ENCODE assay signal across 11 mouse cellular contexts in the genomic region with DNA sequence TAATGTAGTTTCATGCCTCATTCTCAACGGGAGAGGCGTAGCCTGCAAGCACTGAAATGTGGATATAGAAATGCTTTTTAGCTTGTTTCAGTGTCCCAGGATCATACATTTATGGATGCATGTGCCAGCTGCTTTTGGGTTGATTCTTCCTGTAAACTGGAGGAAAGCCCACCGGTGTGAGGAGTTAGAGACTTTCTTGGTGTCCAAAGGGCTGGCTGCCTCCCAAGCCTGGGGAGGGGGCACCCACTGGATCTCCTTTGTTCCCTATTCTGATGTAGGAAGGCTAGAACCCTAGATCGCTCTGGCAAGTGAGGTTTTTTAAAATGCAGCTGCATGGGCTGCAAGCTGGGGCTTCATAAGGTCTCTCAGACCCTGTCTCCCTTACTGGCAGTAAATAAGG. TPM values are rescaled to one million over a fixed set of nuclear protein-coding genes. Genes with fewer than 3 reads are reported as not detected.
DNase-seq lines count a peak whose midpoint lies in the region; ATAC-seq and TF ChIP-seq lines count a peak whose summit lies in the region.
"Had no signal": no experiment of that assay in that cellular context is flagged by ENCODE, and none has a peak within 500 bp of the region (broad histone marks: within the 10 kb centered on the region; RNA-seq: fewer than 3 reads in every experiment).

No protein-coding gene starts in this region.

- peaks cover 98% of the 10 kb centered on the region for H3K4me1 ChIP-seq in forebrain, embryonic 10.5 days
- H3K4me1 ChIP-seq in intestine, embryonic 14.5 days (replicated peaks; ENCODE audit: control insufficient read depth, insufficient read depth, low read length), result peaks cover 61% of the 10 kb centered on the region
- H3K4me1 ChIP-seq in neural tube, embryonic 14.5 days (ENCODE audit: control insufficient read depth, insufficient read depth, low read length), result peaks cover 74% of the 10 kb centered on the region

- no peak for DNase-seq in layer of hippocampus, adult 2 months (ENCODE audit: low spot score in 2 of 2)
- DNase-seq in layer of hippocampus, adult 11-12 months (ENCODE audit: low spot score), result no peak
- DNase-seq in forebrain, embryonic 10.5 days (ENCODE audit: extremely low spot score, low spot score), result no peak
- no peak for DNase-seq in intestine, embryonic 14.5 days (ENCODE audit: low spot score)
- DNase-seq in adrenal gland, postnatal 25 days, result no peak
- DNase-seq in layer of hippocampus, postnatal 10 days (ENCODE audit: low spot score in 2 of 2), result no peak
- no peak for DNase-seq in spleen, adult 12 weeks (ENCODE audit: low spot score)
- DNase-seq: cerebellum, adult 18-20 months; right cerebral cortex, postnatal 14 days; thymus, postnatal 14 days had no signal

- no peak for TF ChIP-seq CTCF in layer of hippocampus, adult 2 months (conservative IDR thresholded peaks at IDR 0.05)

- H3K4me3 ChIP-seq in layer of hippocampus, adult 2 months, result peak overlapping the region; percentile 73
- H3K4me3 ChIP-seq in forebrain, embryonic 10.5 days, result peak overlapping the region; percentile 97
- H3K4me3 ChIP-seq in intestine, embryonic 14.5 days (ENCODE audit: low read depth, low read length), result 0 out of 2 replicates have a peak overlapping the region, but pooled peaks have one; percentile 3
- H3K4me3 ChIP-seq in neural tube, embryonic 14.5 days (ENCODE audit: low read depth, low read length), result peak overlapping the region; percentile 78

- peaks cover 99% of the 10 kb centered on the region for H3K36me3 ChIP-seq in forebrain, embryonic 10.5 days (replicated peaks)
- peaks cover 33% of the 10 kb centered on the region for H3K36me3 ChIP-seq in intestine, embryonic 14.5 days (ENCODE audit: control insufficient read depth, insufficient read depth, low read length)
- no peaks in the 10 kb centered on the region; the same call in 1 of the 2 replicates for H3K36me3 ChIP-seq in neural tube, embryonic 14.5 days (ENCODE audit: control insufficient read depth, insufficient read depth, low read length)

- H3K4me2 ChIP-seq in intestine, embryonic 14.5 days (ENCODE audit: low read length), result peak overlapping the region; percentile 86
- peak overlapping the region; percentile 96 for H3K4me2 ChIP-seq in neural tube, embryonic 14.5 days (ENCODE audit: low read depth, low read length)

- no peaks in the 10 kb centered on the region for H3K9me3 ChIP-seq in forebrain, embryonic 10.5 days
- no peaks in the 10 kb centered on the region for H3K9me3 ChIP-seq in intestine, embryonic 14.5 days (ENCODE audit: control insufficient read depth, low read length)
- no peaks in the 10 kb centered on the region for H3K9me3 ChIP-seq in neural tube, embryonic 14.5 days (ENCODE audit: control insufficient read depth, low read length)

- ATAC-seq in intestine, embryonic 14.5 days (replicated peaks; ENCODE audit: low FRiP score, low TSS enrichment, low read depth), result no peak
- no peak for ATAC-seq in neural tube, embryonic 14.5 days (ENCODE audit: low read depth)

- no peak overlapping the region for H3K9ac ChIP-seq in intestine, embryonic 14.5 days (ENCODE audit: low read length)
- H3K9ac ChIP-seq in neural tube, embryonic 14.5 days (replicated peaks; ENCODE audit: low read depth, low read length), result peak overlapping the region; percentile 4

- peaks cover 31% of the 10 kb centered on the region for H3K27me3 ChIP-seq in forebrain, embryonic 10.5 days (ENCODE audit: poor library complexity, severe bottlenecking)
- peaks cover 13% of the 10 kb centered on the region for H3K27me3 ChIP-seq in intestine, embryonic 14.5 days (replicated peaks; ENCODE audit: control insufficient read depth, insufficient read depth, low read length)
- no peaks in the 10 kb centered on the region for H3K27me3 ChIP-seq in neural tube, embryonic 14.5 days (ENCODE audit: control insufficient read depth, insufficient read depth, low read length)

- WGBS in forebrain, embryonic 10.5 days, result 90% methylated on average over 4 of the region's 4 CpGs
- WGBS in intestine, embryonic 14.5 days, result 79% methylated on average over 4 of the region's 4 CpGs
- 45% methylated on average over 4 of the region's 4 CpGs for WGBS in neural tube, embryonic 14.5 days

- peak overlapping the region; percentile 2; the same call in 1 of the 2 replicates for H3K27ac ChIP-seq in layer of hippocampus, adult 2 months
- H3K27ac ChIP-seq in forebrain, embryonic 10.5 days, result peak overlapping the region; percentile 99
- no peak overlapping the region for H3K27ac ChIP-seq in intestine, embryonic 14.5 days (ENCODE audit: low read depth)
- no peak overlapping the region for H3K27ac ChIP-seq in neural tube, embryonic 14.5 days (ENCODE audit: low read depth, low read length)

RNA-seq across cellular contexts. Expression of a gene that starts 6.5 kb away (rescaled TPM):
- total RNA-seq in layer of hippocampus, adult 2 months (2021), result 10 to 100 TPM; 38.4 to 45.6 TPM
- polyA plus RNA-seq in forebrain, embryonic 10.5 days (2016; fragmentation: Nextera tagmentation; extraction: Ambion mirVana), result 36.5 and 40.0 TPM in 2 replicates
- polyA plus RNA-seq in intestine, embryonic 14.5 days (2014; fragmentation: Nextera tagmentation; extraction: Ambion mirVana), result 10.9 and 11.7 TPM in 2 replicates
- 18.6 and 19.2 TPM in 2 replicates for polyA plus RNA-seq in neural tube, embryonic 14.5 days (2014; fragmentation: Nextera tagmentation; extraction: Ambion mirVana)
- 2.3 and 4.9 TPM in 2 replicates for total RNA-seq in adrenal gland, postnatal 25 days (2021)
- 10 to 100 TPM; 33.7 to 36.8 TPM for total RNA-seq in layer of hippocampus, postnatal 10 days (2021)

Comparison
In these comparisons a context has a peak if more than half of its experiments do, and no peak if none do; other contexts are left out.
1. H3K27ac ChIP-seq: peak in layer of hippocampus, adult 2 months (single experiment) and forebrain, embryonic 10.5 days (single experiment); none in intestine, embryonic 14.5 days (single experiment) and neural tube, embryonic 14.5 days (single experiment).
2. H3K4me3 ChIP-seq: peak in every context shown above with its lines; median percentile 97 in forebrain, embryonic 10.5 days; 78 in neural tube, embryonic 14.5 days; 73 in layer of hippocampus, adult 2 months; 3 in intestine, embryonic 14.5 days.